ENCODE assay signal across 27 mouse cellular contexts in genomic region chr10:105536910-105537309, GRCm38 (mm10). TPM values are rescaled to one million over a fixed set of nuclear protein-coding genes. Genes with fewer than 3 reads are reported as not detected.
DNase-seq lines count a peak whose midpoint lies in the region; ATAC-seq and TF ChIP-seq lines count a peak whose summit lies in the region.
"Had no signal": no experiment of that assay in that cellular context is flagged by ENCODE, and none has a peak within 500 bp of the region (broad histone marks: within the 10 kb centered on the region; RNA-seq: fewer than 3 reads in every experiment).

No protein-coding gene starts in this region.

- ATAC-seq in intestine, postnatal 0 days: 0 out of 2 replicates have a peak, but pooled peaks have one; percentile 32
- no peak for ATAC-seq in intestine, embryonic 15.5 days
- peak; percentile 26; the same call in 1 of the 2 replicates for ATAC-seq in liver, embryonic 13.5 days (ENCODE audit: low read depth)
- ATAC-seq in liver, embryonic 11.5 days (replicated peaks; ENCODE audit: low FRiP score): no peak
- ATAC-seq in liver, embryonic 16.5 days (ENCODE audit: low read depth): peak; percentile 51; the same call in 1 of the 2 replicates
- ATAC-seq: activated CD4-positive, CD25-positive, alpha-beta regulatory T cell, adult 4 months; CD4-positive, CD25-positive, alpha-beta regulatory T cell, adult 4 months; forebrain, embryonic 14.5 days; Patski had no signal

- H3K27me3 ChIP-seq in intestine, postnatal 0 days (replicated peaks; ENCODE audit: control insufficient read depth, insufficient read depth, low read length): no peaks in the 10 kb centered on the region
- H3K27me3 ChIP-seq in intestine, embryonic 15.5 days (replicated peaks): no peaks in the 10 kb centered on the region
- H3K27me3 ChIP-seq in liver, embryonic 13.5 days: no peaks in the 10 kb centered on the region
- no peaks in the 10 kb centered on the region for H3K27me3 ChIP-seq in liver, embryonic 11.5 days (replicated peaks; ENCODE audit: control insufficient read depth, insufficient read depth, low read length)
- H3K27me3 ChIP-seq in liver, embryonic 16.5 days (ENCODE audit: control insufficient read depth, insufficient read depth, low read depth, low read length): no peaks in the 10 kb centered on the region
- no peaks in the 10 kb centered on the region for H3K27me3 ChIP-seq in small intestine, adult 2 months (ENCODE audit: control insufficient read depth, insufficient read depth, low read length)
- H3K27me3 ChIP-seq: CH12.LX; embryonic facial prominence, embryonic 13.5 days; embryonic facial prominence, embryonic 15.5 days; forebrain, embryonic 12.5 days; Patski had no signal

- DNase-seq in liver, embryonic 13.5 days: no peak
- no peak for DNase-seq in liver, embryonic 11.5 days (ENCODE audit: low spot score)
- DNase-seq in retina, postnatal 1 day: no peak
- DNase-seq: adrenal gland, adult 8-10 months; adrenal gland, postnatal 14 days; adrenal gland, postnatal 36 days; B cell, adult 2 months; cerebellum, adult 11-12 months; cerebellum, adult 2 months; cerebellum, adult 9-10 months; cerebellum, postnatal 10 days; cerebellum, postnatal 25 days had no signal

- H3K9me3 ChIP-seq in intestine, postnatal 0 days (ENCODE audit: control insufficient read depth): no peaks in the 10 kb centered on the region
- H3K9me3 ChIP-seq in intestine, embryonic 15.5 days: no peaks in the 10 kb centered on the region
- no peaks in the 10 kb centered on the region for H3K9me3 ChIP-seq in liver, embryonic 13.5 days (replicated peaks)
- no peaks in the 10 kb centered on the region for H3K9me3 ChIP-seq in liver, embryonic 11.5 days (ENCODE audit: control insufficient read depth, low read length)
- no peaks in the 10 kb centered on the region for H3K9me3 ChIP-seq in liver, embryonic 16.5 days (replicated peaks; ENCODE audit: control insufficient read depth, low read length)
- H3K9me3 ChIP-seq: embryonic facial prominence, embryonic 13.5 days; embryonic facial prominence, embryonic 15.5 days; forebrain, embryonic 10.5 days; forebrain, embryonic 12.5 days; G1E had no signal

- no peak overlapping the region for H3K4me3 ChIP-seq in intestine, postnatal 0 days (ENCODE audit: low read depth, low read length)
- H3K4me3 ChIP-seq in intestine, embryonic 15.5 days (replicated peaks): no peak overlapping the region
- no peak overlapping the region for H3K4me3 ChIP-seq in liver, embryonic 13.5 days (replicated peaks)
- no peak overlapping the region for H3K4me3 ChIP-seq in liver, embryonic 11.5 days (ENCODE audit: low read depth, low read length)
- no peak overlapping the region for H3K4me3 ChIP-seq in liver, embryonic 16.5 days (ENCODE audit: low read depth, low read length)
- H3K4me3 ChIP-seq in small intestine, adult 2 months (ENCODE audit: low read depth, low read length): no peak overlapping the region
- H3K4me3 ChIP-seq: embryonic facial prominence, embryonic 13.5 days; embryonic facial prominence, embryonic 15.5 days; erythroblast, embryonic 14.5 days; forebrain, embryonic 10.5 days; forebrain, embryonic 12.5 days had no signal

- no peak for TF ChIP-seq CTCF in intestine, postnatal 0 days (IDR thresholded peaks at IDR 0.05; ENCODE audit: low read depth)
- no peak for TF ChIP-seq CTCF in small intestine, adult 2 months (IDR thresholded peaks at IDR 0.05; ENCODE audit: extremely low read depth, insufficient read length, insufficient replicate concordance, low read depth, low read length)

- H3K36me3 ChIP-seq in intestine, postnatal 0 days (ENCODE audit: control insufficient read depth, insufficient read depth): no peaks in the 10 kb centered on the region
- H3K36me3 ChIP-seq in intestine, embryonic 15.5 days: no peaks in the 10 kb centered on the region
- no peaks in the 10 kb centered on the region for H3K36me3 ChIP-seq in liver, embryonic 13.5 days
- H3K36me3 ChIP-seq in liver, embryonic 11.5 days (ENCODE audit: control insufficient read depth, insufficient read depth, low read length): no peaks in the 10 kb centered on the region
- H3K36me3 ChIP-seq in liver, embryonic 16.5 days (ENCODE audit: control insufficient read depth, insufficient read depth): no peaks in the 10 kb centered on the region
- no peaks in the 10 kb centered on the region for H3K36me3 ChIP-seq in small intestine, adult 2 months (ENCODE audit: control insufficient read depth, insufficient read depth, low read length)
- H3K36me3 ChIP-seq: embryonic facial prominence, embryonic 13.5 days; embryonic facial prominence, embryonic 15.5 days; forebrain, embryonic 10.5 days; forebrain, embryonic 12.5 days; G1E had no signal

- 38% methylated on average over 4 of the region's 4 CpGs for WGBS in intestine, postnatal 0 days
- WGBS in intestine, embryonic 15.5 days: 72% methylated on average over 4 of the region's 4 CpGs
- 51% methylated on average over 4 of the region's 4 CpGs for WGBS in liver, embryonic 13.5 days (ENCODE audit: insufficient replicate concordance)
- 74% methylated on average over 4 of the region's 4 CpGs for whole genome bisulfite sequencing in liver, embryonic 11.5 days
- WGBS in liver, embryonic 16.5 days (ENCODE audit: insufficient replicate concordance): 53% methylated on average over 4 of the region's 4 CpGs
- WGBS in small intestine, adult 2 months: 30% methylated on average over 4 of the region's 4 CpGs

- H3K9ac ChIP-seq in intestine, postnatal 0 days (ENCODE audit: low read depth, low read length): no peak overlapping the region
- H3K9ac ChIP-seq in intestine, embryonic 15.5 days: no peak overlapping the region
- no peak overlapping the region for H3K9ac ChIP-seq in liver, embryonic 13.5 days
- H3K9ac ChIP-seq in liver, embryonic 11.5 days (ENCODE audit: low read depth, low read length): no peak overlapping the region
- no peak overlapping the region for H3K9ac ChIP-seq in liver, embryonic 16.5 days (ENCODE audit: low read depth, low read length)
- H3K9ac ChIP-seq: embryonic facial prominence, embryonic 13.5 days; embryonic facial prominence, embryonic 15.5 days; forebrain, embryonic 12.5 days had no signal

- no peak overlapping the region for H3K4me2 ChIP-seq in intestine, postnatal 0 days (replicated peaks; ENCODE audit: low read depth)
- no peak overlapping the region for H3K4me2 ChIP-seq in intestine, embryonic 15.5 days (replicated peaks)
- no peak overlapping the region for H3K4me2 ChIP-seq in liver, embryonic 13.5 days
- H3K4me2 ChIP-seq in liver, embryonic 11.5 days: no peak overlapping the region
- no peak overlapping the region for H3K4me2 ChIP-seq in liver, embryonic 16.5 days (ENCODE audit: low read depth, low read length)
- H3K4me2 ChIP-seq: embryonic facial prominence, embryonic 13.5 days; embryonic facial prominence, embryonic 15.5 days; forebrain, embryonic 12.5 days had no signal

- H3K4me1 ChIP-seq in intestine, postnatal 0 days (replicated peaks; ENCODE audit: control insufficient read depth, insufficient read depth, low read length): 0 out of 2 replicates have a peak, but pooled peaks cover 3% of the 10 kb centered on the region
- H3K4me1 ChIP-seq in intestine, embryonic 15.5 days (replicated peaks): no peaks in the 10 kb centered on the region
- H3K4me1 ChIP-seq in liver, embryonic 13.5 days (replicated peaks): no peaks in the 10 kb centered on the region
- no peaks in the 10 kb centered on the region for H3K4me1 ChIP-seq in liver, embryonic 11.5 days (replicated peaks; ENCODE audit: control insufficient read depth, insufficient read depth, low read length)
- no peaks in the 10 kb centered on the region for H3K4me1 ChIP-seq in liver, embryonic 16.5 days (ENCODE audit: control insufficient read depth, low read depth, low read length)
- peaks cover 9% of the 10 kb centered on the region; the same call in 1 of the 2 replicates for H3K4me1 ChIP-seq in small intestine, adult 2 months (ENCODE audit: control insufficient read depth, insufficient read depth, insufficient read length, low read length)

- H3K27ac ChIP-seq in intestine, postnatal 0 days (ENCODE audit: low read depth, low read length): no peak overlapping the region
- H3K27ac ChIP-seq in intestine, embryonic 15.5 days: no peak overlapping the region
- no peak overlapping the region for H3K27ac ChIP-seq in liver, embryonic 13.5 days
- H3K27ac ChIP-seq in liver, embryonic 11.5 days (ENCODE audit: low read depth, low read length): no peak overlapping the region
- no peak overlapping the region for H3K27ac ChIP-seq in liver, embryonic 16.5 days (ENCODE audit: low read length)
- H3K27ac ChIP-seq in small intestine, adult 2 months (ENCODE audit: insufficient read depth, low read depth, low read length): peak overlapping the region; percentile 59
- H3K27ac ChIP-seq: embryonic facial prominence, embryonic 13.5 days; embryonic facial prominence, embryonic 15.5 days; forebrain, embryonic 10.5 days; forebrain, embryonic 12.5 days had no signal

- no peak for TF ChIP-seq POLR2A in small intestine, adult 2 months (IDR thresholded peaks at IDR 0.05; ENCODE audit: low read depth, low read length)

RNA-seq across cellular contexts. Expression of gene Tmtc2, which starts 37.3 kb away (rescaled TPM):
- 4.1 and 4.9 TPM in 2 replicates for polyA plus RNA-seq in intestine, postnatal 0 days (2015; fragmentation: Nextera tagmentation; extraction: Ambion mirVana)
- 8.7 and 9.1 TPM in 2 replicates for polyA plus RNA-seq in intestine, embryonic 15.5 days (2015; fragmentation: Nextera tagmentation; extraction: Ambion mirVana)
- 0.58 and 0.95 TPM in 2 replicates for polyA plus RNA-seq in liver, embryonic 13.5 days (2015; fragmentation: Nextera tagmentation; extraction: Ambion mirVana)
- polyA plus RNA-seq in liver, embryonic 11.5 days (2014; fragmentation: Nextera tagmentation; extraction: Ambion mirVana): 2.8 and 3.5 TPM in 2 replicates
- polyA plus RNA-seq in liver, embryonic 16.5 days (2015; fragmentation: Nextera tagmentation; extraction: Ambion mirVana): 0.62 and 0.76 TPM in 2 replicates
- 1.8 and 2.9 TPM in 2 replicates for polyA plus RNA-seq in small intestine, adult 2 months (2012; rRNA removed)
- polyA plus RNA-seq: activated CD4-positive, CD25-positive, alpha-beta regulatory T cell, adult 4 months had no signal

Comparison
In these comparisons a context has a peak if more than half of its experiments do, and no peak if none do; other contexts are left out.
1. ATAC-seq: peak in intestine, postnatal 0 days (single experiment), liver, embryonic 13.5 days (single experiment) and liver, embryonic 16.5 days (single experiment); none in intestine, embryonic 15.5 days (single experiment) and liver, embryonic 11.5 days (single experiment).